Mouse (Mus musculus) B cell, adult 67 days (primary cell): ENCODE measurements around the gene Defb43. TPM values are rescaled to one million over a fixed set of nuclear protein-coding genes. Genes with fewer than 3 reads are reported as not detected.

Experiments used
- total RNA-seq, 2 experiments: library from RNA; stranded (reverse); gene quantifications; 4 replicates each; pipeline ENCODE4 v1.2.4; 2023

The Defb43 gene
- not detected for total RNA-seq

GRCm38 (mm10) chr14:63011471-63011870 is at the start of gene Defb43:
Defb43 (plus strand) TSS chr14:63011771.

GRCm38 (mm10) chr14:62984410-62984809 is 27.2 kb upstream of the Defb43 start, which contains the start of gene Defb48:
Defb48 (minus strand) TSS chr14:62984510.

GRCm38 (mm10) chr14:62997777-62998176 is 13.8 kb upstream of the Defb43 start, which contains the start of gene Defb47:
Defb47 (plus strand) TSS chr14:62998077.

GRCm38 (mm10) chr14:63046691-63047090 is 35.1 kb downstream of the Defb43 start, which contains the start of gene Defb42:
Defb42 (plus strand) TSS chr14:63046991.

GRCm38 (mm10) chr14:63049910-63050370 is 38.4 kb downstream of the Defb43 start, which contains the start of gene Defb30:
Defb30 (minus strand) TSS chr14:63049960.

Other genes with a start within 250 kb of the Defb43 start
- 10 to 100 TPM; 36.8 to 39.4 TPM for gene Wdfy2, start 174.1 kb upstream of the Defb43 start, total RNA-seq
- not detected for gene Defb48, start 27.3 kb upstream of the Defb43 start, total RNA-seq
- gene Defb47, start 13.7 kb upstream of the Defb43 start, total RNA-seq, result not detected
- gene Defb42, start 35.2 kb downstream of the Defb43 start, total RNA-seq, result not detected
- not detected for gene Defb30, start 38.2 kb downstream of the Defb43 start, total RNA-seq